Mouse (Mus musculus): ENCODE results near the gene Rbm19.

DNA sequence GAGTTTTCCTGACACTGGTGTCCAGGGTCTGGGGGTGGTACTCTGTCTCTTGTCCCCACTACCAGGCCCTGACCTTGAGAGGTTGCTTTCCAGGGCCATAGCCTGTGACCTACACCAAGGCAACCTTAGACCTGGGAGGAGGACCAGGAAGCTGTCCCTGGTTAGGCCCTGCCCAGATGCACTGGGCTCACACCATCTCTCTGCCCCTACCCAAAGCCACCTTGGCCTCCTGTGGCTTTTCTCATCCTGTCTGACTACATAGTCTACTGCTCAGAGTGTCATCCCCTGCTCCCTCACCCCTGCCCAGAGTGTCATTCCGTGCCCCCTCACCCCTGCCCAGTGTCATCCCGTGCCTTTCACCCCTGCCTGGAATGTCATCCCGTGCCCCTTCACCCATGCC lies 19.6 kb downstream of the Rbm19 start:
- no peak for TF ChIP-seq CTCF (IDR thresholded peaks at IDR 0.05; ENCODE audit: extremely low read depth, insufficient read depth, low read length)
- no peak for TF ChIP-seq POLR2A (IDR thresholded peaks at IDR 0.05; ENCODE audit: extremely low read depth, insufficient read depth, low read length)
